Mouse (Mus musculus): ENCODE measurements around the gene Osbpl6. TPM values are rescaled to one million over a fixed set of nuclear protein-coding genes. Genes with fewer than 3 reads are reported as not detected.
"Not testable (repeated sequence)": the region's sequence is repeated elsewhere in the genome, so short reads cannot be mapped to it uniquely, and the experiment has no call there.

The Osbpl6 gene
- total RNA-seq, 2 experiments from 2014 or later, result 33.8 to 36.3 TPM

DNA sequence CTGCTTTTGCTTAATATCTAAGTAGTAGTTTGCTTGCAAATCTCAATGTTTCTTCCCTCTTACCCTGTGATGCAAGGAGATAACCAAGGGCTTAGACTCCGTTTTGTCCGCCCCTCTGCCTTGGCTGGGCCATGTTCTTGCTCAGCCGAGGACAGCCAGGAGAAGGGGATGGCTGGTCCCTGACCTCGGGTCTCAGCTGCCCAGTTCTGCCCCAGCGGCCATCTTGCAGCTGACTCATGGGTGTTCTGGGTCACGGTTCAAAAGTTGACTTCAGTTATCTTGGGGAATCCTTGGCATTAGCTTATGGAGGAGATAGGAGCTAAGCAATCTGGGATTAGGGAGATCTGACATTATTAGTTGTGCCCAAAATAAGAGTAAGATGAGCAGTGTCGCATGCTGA, 142.5 kb downstream of the Osbpl6 start:
- no peak for DNase-seq
- intact Hi-C loops (cut with DNase I), result no loop called here

DNA sequence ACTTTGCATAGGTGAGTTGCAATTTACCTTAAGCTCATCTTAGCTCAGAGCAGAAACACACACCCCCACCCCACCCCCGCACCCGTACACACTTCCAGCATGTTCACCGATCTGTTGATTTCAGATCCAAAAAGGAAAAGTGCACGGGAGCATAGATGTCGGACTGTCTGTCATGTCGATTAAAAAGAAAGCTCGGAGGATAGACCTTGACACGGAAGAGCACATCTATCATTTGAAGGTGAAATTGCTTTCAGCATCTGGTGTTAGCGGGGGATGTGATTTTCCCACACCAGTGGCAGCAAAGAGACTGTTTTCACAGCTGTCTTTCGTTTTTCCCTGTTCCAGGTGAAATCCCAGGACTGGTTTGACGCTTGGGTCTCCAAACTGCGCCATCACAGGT, 143.0 kb downstream of the Osbpl6 start:
- DNase-seq, result no peak
- intact Hi-C loops (cut with DNase I), result no loop called here

DNA sequence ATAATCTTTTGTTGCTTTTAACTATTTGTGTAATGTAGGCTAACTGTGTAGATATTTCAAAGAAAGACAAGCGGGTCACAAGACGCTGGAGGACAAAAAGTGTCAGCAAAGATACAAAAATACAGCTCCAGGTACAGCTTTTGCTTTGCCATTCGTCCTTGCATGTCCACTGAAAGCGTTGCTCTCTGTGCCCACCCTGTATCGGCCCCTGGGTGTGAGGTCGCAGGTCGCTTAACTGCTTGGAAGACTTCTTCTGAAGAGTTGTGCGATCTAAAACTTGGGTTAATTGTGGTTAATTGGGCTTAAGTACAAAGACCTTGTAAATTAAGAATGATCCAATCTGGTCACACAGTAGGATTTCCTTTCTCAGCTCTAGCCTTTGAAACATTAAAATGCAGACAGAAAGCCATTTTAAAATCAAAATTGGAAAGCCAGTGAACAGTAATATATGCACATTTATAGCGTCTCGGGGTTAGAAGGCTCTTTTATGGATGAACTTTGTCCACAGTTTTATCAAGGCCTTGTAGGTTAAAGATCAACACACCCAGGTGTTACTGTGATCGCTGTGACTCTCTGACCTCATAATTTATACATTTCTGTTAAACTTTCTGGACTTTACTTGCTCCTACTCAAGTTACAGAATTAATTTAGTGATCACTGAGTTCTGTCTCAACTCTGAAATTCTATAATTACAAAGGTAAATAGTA, 149.7 kb downstream of the Osbpl6 start:
- DNase-seq, result no peak
- intact Hi-C loops (cut with DNase I), result no loop called here

DNA sequence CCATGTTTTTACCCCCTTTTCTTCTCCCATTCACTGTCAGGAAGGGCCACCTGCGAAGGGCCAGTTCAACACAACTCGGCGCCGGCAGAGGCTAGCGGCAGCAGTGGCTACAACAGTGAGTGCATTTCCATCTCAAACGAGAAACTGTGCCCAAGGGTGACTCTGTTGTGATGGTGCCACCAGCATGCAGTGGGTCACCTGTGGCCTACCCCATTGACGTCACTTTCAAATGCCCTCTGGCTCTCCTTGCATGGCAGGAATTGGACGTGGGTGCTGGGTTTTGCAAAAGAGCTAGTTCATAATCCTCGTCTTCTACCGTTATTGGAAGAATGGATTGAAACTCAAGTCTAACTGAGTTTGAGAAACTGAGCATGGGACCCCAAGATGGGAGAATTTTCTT, 153.8 kb downstream of the Osbpl6 start:
- DNase-seq, result no peak

DNA sequence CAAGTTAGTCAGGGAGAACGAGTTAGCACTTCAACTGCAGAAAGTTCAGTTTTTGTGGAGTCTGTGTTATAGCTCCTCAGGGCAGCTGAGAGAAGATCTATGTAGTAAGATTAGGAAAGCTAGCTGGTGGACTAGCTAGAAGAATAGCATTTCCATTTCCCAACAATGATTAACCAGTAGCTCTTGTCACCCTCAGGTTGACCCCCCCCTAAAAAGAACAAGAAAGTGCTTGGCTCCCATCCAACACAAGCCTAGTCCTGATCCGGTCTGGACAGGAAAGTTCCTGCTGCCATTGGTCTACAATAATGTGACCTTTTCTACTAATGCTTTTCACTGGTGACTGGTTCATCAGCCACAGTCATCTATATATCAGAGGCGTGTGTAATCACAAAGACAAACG, 157.6 kb downstream of the Osbpl6 start:
- DNase-seq, result no peak
- intact Hi-C loops (cut with DNase I), result no loop called here

More for the DNA sequence above, 153.8 kb downstream of the Osbpl6 start:
- intact Hi-C loops (cut with DNase I), result no loop called here

DNA sequence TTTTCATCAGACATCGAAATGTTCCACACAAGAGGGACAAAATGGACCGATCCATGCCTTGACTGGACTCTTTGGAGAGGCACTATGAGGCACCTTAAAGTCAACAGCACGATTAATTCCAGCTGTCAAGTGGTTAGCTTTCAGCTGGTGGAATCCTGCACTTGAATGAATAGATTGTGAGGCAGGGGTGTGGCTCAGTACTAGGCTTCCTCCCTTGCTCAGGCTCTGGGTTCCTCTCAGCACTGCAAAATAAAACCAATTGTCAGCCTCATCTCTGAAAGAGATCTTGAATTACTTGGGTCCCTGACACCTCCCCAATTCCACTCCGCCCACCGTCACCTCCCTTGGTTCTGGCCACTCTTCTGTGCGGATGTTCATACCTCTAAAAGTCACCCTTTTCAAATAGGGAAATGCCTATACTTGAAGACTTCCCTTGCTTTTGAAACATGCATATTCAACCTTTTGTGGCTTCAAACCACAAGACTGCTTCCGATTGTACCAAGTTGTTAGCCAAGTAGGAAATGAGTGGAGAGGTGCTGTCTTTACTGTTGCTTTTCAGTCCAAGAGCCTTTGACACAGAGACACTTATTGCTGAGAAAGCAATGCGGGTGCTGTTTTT, 160.7 kb downstream of the Osbpl6 start:
- intact Hi-C loops (cut with DNase I), result no loop called here
- no peak for DNase-seq

DNA sequence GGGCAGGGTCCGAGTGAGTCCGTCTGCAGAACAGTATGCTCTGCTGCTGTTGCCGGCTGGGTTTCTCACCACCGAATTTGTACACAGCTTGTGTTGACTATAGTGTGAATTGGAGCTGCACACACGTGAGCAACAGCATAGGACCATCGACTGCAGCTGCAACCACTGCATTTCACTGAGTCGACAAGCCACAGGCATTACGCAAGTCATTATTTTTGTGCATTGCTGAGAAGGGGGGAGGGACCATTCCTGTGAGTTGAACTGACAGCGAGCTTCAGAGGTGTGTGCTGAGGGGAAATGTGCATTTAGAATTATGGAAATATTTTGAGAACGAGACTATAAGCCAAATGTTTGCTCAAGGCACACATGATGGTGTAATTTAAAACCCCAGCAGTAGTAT, 165.2 kb downstream of the Osbpl6 start:
- intact Hi-C loops (cut with DNase I), result no loop called here
- no peak for DNase-seq

DNA sequence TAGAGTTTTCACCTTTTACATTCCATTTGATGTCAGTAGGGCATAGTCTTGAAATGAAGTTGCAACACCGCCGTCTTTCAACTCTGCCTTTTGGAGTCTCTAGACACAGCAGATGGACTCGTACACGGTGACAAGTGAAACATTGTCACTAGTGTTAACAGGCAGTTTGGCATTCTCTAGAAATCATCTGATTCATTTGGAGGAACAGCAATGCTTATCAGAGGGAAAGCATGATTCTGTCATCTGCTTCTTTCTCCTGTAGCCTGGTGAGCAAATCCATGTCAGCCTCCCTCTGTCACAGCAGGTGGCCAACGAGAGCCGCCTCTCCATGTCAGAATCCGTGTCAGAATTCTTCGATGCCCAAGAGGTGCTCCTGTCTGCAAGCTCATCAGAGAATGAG, 172.6 kb downstream of the Osbpl6 start:
- intact Hi-C loops (cut with DNase I), result no loop called here
- no peak for DNase-seq

DNA sequence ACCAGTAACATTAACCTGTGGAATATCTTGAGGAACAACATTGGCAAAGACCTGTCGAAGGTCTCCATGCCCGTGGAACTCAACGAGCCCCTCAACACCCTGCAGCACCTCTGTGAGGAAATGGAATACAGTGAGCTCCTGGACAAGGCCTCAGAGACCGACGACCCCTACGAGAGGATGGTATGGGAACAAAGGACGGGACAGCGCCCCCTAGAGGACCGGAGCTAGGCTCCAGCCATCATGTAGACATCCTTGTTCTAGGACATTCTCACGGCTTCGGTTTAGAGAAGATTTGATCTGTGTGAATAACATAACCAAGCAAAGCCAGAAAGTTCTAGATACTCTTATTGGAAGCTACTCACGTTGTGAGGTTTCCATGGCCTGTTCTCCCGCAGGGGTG, 178.8 kb downstream of the Osbpl6 start:
- no peak for DNase-seq
- intact Hi-C loops (cut with DNase I), result no loop called here

DNA sequence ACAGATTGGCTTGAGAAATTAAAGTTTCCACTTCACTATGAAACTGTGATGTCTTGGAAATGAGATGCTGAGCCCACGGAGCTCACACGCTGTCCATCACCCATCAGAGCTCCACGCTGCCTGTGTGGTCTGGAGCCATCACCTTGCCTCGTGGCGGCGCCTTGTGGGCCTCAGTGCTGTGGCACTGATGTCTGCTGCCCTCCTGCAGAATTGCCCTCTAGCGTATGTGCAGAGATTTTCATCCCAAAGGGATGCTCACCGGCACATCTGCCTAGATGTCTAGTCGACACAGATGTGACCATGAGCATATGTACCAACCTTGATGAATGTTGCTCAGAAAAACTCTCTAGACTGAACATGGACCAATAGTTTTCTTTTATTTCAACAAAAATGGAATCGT, 180.6 kb downstream of the Osbpl6 start:
- intact Hi-C loops (cut with DNase I), result no loop called here
- no peak for DNase-seq

DNA sequence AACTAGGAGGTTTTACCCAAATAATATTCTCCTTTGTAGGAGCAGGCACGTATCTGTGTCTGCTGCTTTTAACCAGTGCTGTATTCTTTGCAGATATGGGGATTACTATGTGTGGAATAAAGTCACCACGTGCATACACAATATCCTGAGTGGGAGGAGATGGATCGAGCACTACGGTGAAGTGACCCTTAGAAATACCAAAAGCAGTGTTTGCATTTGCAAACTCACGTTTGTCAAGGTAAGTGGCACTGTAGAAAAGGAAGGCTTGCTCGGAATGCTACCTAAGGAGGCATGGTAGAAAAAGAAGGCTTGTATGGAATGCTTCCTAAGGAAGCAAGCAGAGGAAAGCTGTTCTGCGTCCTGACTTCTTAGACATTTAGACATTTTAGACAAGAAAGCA, 183.9 kb downstream of the Osbpl6 start:
- intact Hi-C loops (cut with DNase I), result no loop called here
- no peak for DNase-seq

DNA sequence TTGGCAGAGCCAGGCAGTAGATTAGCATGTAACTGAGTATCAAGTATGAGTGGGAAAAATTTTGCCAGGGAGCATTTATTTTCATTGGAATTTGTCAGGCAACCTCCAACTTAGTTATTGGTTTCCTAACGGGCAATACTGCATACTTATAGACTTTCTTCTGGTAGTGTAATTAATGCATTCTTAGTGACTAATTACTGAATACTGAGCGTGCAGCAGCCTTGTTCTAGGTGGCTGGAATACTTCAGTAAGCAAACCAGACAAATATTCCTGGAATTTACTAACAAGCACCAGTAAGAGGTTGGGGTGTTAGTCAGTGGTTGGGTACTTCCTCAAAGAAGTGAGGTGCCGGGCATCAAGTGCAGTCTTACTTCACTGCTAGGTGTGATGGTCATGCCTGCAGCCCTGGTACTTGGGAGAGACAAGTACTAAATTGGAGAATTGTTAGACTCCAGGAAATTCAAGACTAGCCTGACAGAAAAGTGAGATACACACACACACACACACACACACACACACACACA, 186.2 kb downstream of the Osbpl6 start:
- DNase-seq, result no peak
- intact Hi-C loops (cut with DNase I), result no loop called here

DNA sequence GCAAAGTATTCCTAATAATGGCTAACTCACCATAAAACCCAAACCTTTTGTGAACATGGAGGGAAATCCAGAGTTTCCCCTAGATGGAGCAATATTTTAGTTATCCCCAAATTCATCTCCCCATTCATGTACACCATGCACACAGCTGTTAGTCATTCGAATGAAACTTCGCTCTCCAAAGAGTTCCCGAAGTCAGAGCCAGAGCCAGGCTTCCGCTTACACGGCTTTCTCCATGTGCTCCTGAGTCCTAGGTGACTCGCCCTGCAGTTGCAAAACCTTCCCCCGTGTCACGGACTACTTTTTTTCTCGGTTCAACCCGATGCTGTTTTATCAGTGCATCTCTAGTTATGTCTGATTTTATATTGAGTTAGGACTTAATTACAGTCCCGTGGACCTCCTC, 191.2 kb downstream of the Osbpl6 start:
- intact Hi-C loops (cut with DNase I), result no loop called here
- DNase-seq, result no peak

DNA sequence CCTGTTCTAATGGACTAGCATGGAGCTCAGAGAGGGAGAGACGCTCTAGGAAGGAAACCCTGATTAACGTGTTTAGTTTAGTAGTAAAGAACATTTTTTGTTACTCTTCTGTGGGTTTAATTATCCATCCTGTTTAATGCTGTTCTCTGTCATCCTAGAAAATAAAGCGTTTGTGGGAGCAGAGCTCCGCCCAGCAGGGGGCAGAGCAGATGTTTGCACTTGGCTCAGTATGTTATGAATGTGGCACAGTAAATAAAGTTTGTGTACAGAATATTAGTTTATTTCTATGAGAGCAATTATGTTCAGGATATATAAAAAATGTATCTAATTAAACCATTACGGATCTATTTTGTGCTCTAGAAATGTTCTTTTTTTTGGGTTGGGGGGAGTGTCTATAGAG, 192.9 kb downstream of the Osbpl6 start:
- intact Hi-C loops (cut with DNase I), result no loop called here
- no peak for DNase-seq

DNA sequence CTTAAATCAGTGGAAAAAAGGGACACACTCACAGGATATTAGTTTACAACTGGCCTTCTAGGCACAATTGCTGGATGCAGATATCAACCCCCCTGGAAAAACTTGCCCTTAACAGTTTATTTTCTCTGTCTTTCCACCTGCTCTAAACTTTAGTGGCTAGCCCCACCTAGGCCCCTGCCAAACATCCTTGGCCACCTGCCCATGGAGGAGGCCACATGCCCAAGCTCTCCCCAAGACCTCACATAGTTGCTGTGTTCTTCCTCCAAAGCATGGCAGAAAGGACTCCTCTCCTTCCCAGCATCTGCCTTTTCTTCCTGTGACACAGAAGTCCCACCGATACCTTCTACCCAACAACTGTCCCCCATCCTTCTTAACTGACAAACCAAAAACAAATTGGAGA, 195.9 kb downstream of the Osbpl6 start:
- intact Hi-C loops (cut with DNase I), result no loop called here
- DNase-seq, result no peak

DNA sequence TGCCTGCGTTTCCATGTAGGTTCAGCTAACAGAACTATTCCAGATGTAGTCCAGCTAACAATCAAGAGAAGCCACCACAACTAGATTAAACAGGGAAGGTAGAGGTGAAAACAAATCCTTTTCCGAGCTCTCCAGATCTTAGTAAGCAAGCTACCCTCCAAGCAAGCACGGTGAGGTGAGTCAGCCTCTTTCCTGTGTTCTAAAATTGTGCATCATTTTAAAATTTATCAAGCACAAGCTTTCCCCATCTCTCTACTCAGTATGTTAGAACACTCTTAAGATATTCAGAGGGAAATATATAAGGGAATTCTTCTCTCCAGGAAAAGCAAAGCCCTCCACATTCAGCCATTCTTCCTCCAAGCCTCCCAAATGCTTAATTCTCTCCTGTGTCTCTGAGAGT, 200.4 kb downstream of the Osbpl6 start:
- intact Hi-C loops (cut with DNase I), result no loop called here
- no peak for DNase-seq

DNA sequence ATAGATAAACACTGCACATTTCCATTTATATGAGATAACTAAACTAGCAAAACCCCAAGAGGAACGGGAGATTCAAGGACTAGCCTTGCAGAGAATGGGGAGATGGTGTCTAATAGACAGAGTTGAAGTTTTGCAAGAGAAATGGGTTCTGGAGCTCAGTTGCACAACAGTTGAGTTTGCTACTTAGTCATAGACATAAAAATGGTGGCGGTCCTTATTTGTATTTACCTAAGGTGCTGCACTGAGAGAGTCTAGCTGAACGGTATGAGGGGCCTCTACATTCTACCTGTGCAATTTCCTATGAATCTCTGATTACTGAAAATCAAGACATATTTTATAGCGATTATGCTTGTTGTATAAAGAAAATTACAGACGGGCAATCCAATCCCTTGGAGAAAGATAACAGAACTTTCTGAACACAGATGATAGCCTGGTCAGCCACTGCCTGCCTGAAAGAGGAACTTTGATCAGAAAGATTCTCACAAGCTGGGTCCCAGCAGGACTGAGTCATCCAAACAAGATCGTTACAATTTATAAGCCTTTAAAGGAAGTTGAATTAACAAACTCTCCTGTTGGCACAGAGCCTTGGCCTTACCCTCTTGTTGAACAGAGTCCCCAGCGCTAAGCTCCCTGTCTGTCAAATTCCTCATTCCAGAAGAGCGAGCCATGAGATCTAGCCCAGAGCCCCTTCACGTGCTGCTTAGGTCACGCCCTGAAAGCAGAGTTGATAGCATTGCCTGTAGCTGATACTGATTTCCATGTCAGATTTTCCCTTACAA, 204.2 kb downstream of the Osbpl6 start:
- intact Hi-C loops (cut with DNase I), result no loop called here
- no peak for DNase-seq

DNA sequence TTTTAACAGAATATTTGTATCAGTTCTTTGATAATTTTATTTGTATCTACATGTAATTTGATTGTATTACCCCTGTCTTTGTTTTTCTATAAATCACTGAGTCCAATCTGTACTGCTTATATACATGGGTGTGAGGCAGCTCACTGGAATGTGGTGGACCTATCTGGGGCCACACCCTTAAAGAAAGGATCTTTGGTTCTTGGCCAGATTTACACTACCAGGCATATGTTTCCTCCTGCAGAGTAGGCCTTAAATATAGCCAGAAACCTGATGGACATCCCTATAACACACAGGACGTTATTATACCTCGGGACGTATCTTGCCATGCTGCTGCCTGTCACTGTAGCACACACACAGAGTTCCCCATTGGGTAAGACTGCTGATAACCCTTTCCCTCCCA, 205.7 kb downstream of the Osbpl6 start:
- DNase-seq, result no peak
- intact Hi-C loops (cut with DNase I), result no loop called here

DNA sequence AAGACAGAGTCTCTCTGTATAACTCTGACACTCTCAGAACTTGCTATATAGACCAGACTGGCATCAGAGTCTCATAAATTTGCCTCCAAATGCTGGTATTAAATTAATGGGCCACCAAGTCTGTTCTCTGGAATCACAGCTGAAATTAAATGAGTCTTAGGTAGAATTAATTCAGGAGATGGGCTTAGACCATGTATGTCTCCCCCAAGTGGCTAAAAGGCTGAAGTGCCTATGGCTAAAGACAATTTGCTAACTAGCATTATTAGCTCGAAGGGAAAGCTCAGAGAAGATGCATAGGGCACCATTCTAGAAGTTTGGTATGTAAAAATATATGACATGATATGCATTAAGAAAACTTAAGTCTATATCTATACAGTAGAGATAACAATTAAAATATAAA, 211.8 kb downstream of the Osbpl6 start:
- intact Hi-C loops (cut with DNase I), result loop anchor here (2.0 kb wide), 1 partner anchor 249 kb away; the partner anchor contains the start of gene Rbm45
- no peak for DNase-seq

DNA sequence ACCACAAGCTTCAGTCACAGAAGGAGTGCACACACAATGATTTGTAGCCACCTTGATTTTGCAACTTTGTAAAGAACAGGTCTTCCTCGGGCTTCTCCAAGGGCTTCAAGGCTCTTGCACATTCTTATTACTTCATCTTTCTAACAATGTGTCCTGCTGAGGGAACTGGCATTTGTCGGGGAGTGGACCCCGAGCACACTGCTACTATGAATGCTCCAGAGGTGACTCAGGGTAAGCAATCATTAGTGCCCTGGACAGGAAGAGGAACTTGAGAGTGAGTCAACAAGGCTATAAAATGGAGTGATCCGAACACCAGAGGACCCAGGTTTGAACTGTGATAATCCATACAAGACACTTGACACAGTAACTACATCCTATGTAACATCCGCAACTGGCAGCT, 213.9 kb downstream of the Osbpl6 start:
- intact Hi-C loops (cut with DNase I), result no loop called here
- DNase-seq, result no peak

DNA sequence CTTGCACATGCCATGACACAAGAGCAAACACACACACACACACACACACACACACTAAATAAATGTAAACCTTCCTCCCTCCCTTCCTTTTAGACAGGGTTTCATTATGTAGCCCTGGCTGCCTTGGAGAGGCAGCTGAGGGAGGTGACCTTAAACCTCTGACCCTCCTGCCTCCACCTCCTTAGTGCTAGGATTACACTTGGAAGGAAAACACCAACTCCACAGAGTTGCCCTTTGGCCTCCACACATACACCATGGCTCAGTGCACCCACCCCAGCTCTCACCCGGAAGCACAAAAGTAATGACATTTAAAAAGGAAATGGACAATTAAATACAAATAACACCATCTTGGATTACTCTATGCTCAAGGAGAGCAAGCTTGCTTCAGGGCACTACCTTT, 215.4 kb downstream of the Osbpl6 start:
- intact Hi-C loops (cut with DNase I), result no loop called here
- DNase-seq, result no peak

DNA sequence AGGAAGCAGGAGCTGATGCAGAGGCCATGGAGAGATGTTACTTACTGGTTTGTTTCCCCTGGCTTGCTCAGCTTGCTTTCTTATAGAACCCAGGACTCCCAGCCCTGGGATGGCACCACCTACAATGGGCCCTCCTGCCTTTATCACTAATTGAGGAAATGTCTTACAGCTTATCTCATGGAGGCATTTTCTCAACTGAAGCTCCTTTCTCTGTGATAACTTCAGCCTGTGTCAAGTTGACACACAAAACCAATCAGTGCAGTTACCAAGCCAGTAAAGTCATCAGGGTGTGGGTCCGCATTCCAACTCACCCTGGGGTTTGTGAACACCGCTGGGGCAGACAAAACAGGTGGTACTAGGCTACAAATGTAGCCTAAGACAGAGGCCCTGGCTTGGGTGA, 216.0 kb downstream of the Osbpl6 start:
- DNase-seq; intact Hi-C loops (cut with DNase I): not testable (repeated sequence)
